Mouse (Mus musculus): ENCODE results near the gene Gstp3.
A peak's percentile ranks its signal among the peaks of the same experiment; 100 is the strongest.
"Not testable (repeated sequence)": the region's sequence is repeated elsewhere in the genome, so short reads cannot be mapped to it uniquely, and the experiment has no call there.

Gstp3 gene

GRCm38 (mm10) chr19:4089128-4089527 lies 29.8 kb upstream of the Gstp3 start:
- DNase-seq = no peak

- no peak for DNase-seq
Measured at GRCm38 (mm10) chr19:4088146-4088545, 28.8 kb upstream of the Gstp3 start.

GRCm38 (mm10) chr19:4087090-4087489 lies 27.7 kb upstream of the Gstp3 start:
- no peak for DNase-seq

GRCm38 (mm10) chr19:4086156-4086555 lies 26.8 kb upstream of the Gstp3 start:
- no peak for DNase-seq

- DNase-seq = peak; percentile 47
Measured at GRCm38 (mm10) chr19:4084984-4085383, 25.6 kb upstream of the Gstp3 start.

- DNase-seq = no peak
Measured at GRCm38 (mm10) chr19:4083826-4084225, 24.5 kb upstream of the Gstp3 start.

GRCm38 (mm10) chr19:4083316-4083715 lies 23.9 kb upstream of the Gstp3 start:
- DNase-seq = no peak

GRCm38 (mm10) chr19:4082219-4082965 lies 23.0 kb upstream of the Gstp3 start:
- DNase-seq = no peak

- no peak for DNase-seq
Measured at GRCm38 (mm10) chr19:4081394-4081793, 22.0 kb upstream of the Gstp3 start, which contains the start of gene Cabp2. Gene Cabp2 (plus strand): TSS chr19:4081578.

- no peak for DNase-seq
Measured at GRCm38 (mm10) chr19:4080511-4081009, 21.2 kb upstream of the Gstp3 start.

GRCm38 (mm10) chr19:4079594-4079993 lies 20.2 kb upstream of the Gstp3 start:
- no peak for DNase-seq

- no peak for DNase-seq
Measured at GRCm38 (mm10) chr19:4075531-4075930, 16.2 kb upstream of the Gstp3 start.

GRCm38 (mm10) chr19:4072706-4073424 lies 13.5 kb upstream of the Gstp3 start:
- no peak for DNase-seq

- no peak for DNase-seq
Measured at GRCm38 (mm10) chr19:4071406-4071805, 12.0 kb upstream of the Gstp3 start.

- no peak for DNase-seq
Measured at GRCm38 (mm10) chr19:4070756-4071155, 11.4 kb upstream of the Gstp3 start.

- no peak for DNase-seq
Measured at GRCm38 (mm10) chr19:4070311-4070710, 10.9 kb upstream of the Gstp3 start.

- DNase-seq = no peak
Measured at GRCm38 (mm10) chr19:4068717-4069410, 9.5 kb upstream of the Gstp3 start.

GRCm38 (mm10) chr19:4068242-4068641 lies 8.9 kb upstream of the Gstp3 start:
- DNase-seq = not testable (repeated sequence)

GRCm38 (mm10) chr19:4066877-4067276 lies 7.5 kb upstream of the Gstp3 start:
- DNase-seq = no peak

GRCm38 (mm10) chr19:4066280-4066679 lies 6.9 kb upstream of the Gstp3 start:
- no peak for DNase-seq

GRCm38 (mm10) chr19:4064501-4064900 lies 5.1 kb upstream of the Gstp3 start:
- DNase-seq = not testable (repeated sequence)

- not testable (repeated sequence) for DNase-seq
Measured at GRCm38 (mm10) chr19:4063357-4063756, 4.0 kb upstream of the Gstp3 start.

- DNase-seq = no peak
Measured at GRCm38 (mm10) chr19:4060899-4061465, 1.6 kb upstream of the Gstp3 start.
